Mouse (Mus musculus): Measurements from ENCODE around the gene Mettl7a2.
"Not testable (repeated sequence)": the region's sequence is repeated elsewhere in the genome, so short reads cannot be mapped to it uniquely, and the experiment has no call there.

The Mettl7a2 gene

GRCm38 (mm10) chr15:100337847-100338246 lies 15.2 kb upstream of the Mettl7a2 start:
- DNase-seq (ENCODE audit: low spot score in 2 of 2), result peak; percentile 45 to 60

DNA sequence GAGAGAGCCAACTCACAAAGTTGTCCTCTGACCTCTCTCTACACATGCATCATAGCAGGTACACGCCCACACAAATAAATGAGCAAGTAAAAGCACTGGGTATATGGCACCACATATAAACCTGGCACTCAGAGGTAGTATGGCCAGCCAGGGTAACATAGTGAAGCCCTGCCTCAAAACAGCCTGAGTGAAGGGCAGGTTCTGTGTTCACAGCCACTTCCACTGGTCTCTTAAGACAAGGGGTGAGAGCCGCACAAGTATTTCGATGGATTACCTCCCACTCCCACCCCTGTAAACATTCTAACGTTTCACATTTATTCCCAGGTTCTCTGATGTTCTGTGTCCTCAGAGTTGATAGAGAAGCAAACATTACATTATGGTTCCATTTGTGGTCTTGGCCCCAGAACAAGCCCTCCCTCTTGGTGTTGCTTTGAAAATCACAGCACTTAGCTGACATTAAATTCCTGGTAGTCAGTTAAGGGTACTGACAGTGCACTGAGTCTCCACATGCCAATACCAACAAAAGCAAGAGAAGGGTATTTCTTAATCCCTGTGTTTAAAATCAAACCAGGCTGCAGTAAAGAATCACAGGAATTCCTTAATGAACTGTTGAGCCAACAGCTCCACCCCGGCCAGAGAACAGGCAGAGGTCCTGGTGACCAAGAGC lies 11.6 kb upstream of the Mettl7a2 start:
- DNase-seq (ENCODE audit: low spot score in 2 of 2), result not testable (repeated sequence)

GRCm38 (mm10) chr15:100345484-100345883 lies 7.5 kb upstream of the Mettl7a2 start:
- no peak for DNase-seq (ENCODE audit: low spot score in 2 of 2)

DNA sequence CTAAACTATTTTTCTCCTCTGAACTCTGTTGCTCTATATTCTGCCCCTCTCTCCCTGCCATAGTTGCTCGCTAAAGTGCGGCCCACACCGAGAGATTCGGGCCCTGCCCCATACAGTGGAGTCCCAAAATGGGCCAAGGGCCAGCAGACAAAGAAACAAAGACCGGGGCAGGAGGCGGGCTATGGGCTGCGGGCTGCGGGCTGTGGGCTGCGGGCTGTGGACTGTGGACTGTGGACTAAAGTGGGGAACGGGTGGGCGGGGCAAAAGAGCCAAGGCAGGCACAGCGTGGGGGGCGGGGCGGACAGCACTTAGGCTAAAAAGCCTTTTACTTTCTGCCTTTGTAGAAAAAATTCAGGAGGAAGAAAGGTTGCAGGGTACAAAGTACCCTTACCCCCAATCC lies 6.2 kb upstream of the Mettl7a2 start:
- DNase-seq (ENCODE audit: low spot score in 2 of 2), result no peak

DNA sequence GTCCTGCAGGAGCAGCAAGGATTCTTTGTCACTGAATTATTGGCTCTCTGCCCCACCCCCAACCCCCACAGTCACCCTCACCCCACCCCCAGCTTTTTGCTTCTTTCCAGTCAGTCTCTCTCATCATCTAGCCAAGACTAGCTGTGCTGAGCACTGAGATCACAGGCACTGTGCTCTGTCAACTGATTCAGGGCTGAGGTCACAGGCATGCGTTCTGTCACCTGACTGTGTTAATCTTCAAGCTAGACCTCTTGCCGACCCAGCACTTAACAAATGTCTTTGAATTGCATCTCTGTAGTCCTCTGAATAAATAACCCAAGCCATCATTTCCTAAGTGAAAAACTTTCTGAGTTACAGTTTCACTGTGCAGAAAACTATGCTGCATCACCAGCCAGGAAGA lies 3.5 kb upstream of the Mettl7a2 start:
- DNase-seq (ENCODE audit: low spot score in 2 of 2), result no peak

DNA sequence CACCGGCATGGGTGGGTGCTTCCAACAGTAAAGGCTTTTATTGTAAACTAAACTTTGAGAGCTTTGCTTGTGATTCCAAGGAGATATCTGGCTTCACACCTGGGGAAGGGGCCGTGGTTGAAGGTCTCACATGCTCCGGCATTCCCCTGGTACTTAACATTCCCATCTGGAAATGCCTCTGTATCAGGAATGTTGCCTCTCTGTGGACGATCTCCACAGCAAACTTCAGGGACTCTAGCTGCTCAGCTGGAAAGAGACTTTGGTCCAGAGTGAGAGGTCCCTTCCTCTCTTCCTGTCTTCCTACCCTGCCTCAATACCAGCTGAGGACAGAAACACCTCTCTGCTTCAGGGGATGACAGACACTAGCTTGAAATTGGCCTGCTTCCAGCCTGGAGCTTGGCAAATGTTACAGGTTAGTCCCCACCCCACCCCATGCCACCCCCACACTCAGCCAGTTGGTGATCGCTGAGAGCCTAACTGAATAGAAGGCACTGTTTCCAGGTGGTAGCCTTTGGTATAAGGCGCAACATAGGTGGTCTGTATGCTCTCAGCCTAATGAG lies 1.4 kb upstream of the Mettl7a2 start:
- DNase-seq (ENCODE audit: low spot score in 2 of 2), result no peak

DNA sequence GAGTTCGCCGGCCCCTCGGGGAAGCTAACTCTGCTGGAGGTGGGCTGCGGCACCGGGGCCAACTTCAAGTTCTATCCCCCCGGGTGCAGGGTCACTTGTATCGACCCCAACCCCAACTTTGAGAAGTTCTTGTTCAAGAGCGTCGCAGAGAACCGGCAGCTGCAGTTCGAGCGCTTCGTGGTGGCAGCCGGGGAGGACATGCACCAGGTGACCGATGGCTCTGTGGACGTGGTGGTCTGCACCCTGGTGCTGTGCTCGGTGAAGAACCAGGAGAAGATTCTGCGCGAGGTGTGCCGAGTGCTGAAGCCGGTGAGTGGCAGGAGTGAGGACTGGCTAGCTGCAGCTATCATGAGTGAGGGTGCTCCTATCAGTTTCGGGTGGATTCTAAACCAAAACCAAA lies 399 bp downstream of the Mettl7a2 start:
- DNase-seq (ENCODE audit: low spot score in 2 of 2), result not testable (repeated sequence)

DNA sequence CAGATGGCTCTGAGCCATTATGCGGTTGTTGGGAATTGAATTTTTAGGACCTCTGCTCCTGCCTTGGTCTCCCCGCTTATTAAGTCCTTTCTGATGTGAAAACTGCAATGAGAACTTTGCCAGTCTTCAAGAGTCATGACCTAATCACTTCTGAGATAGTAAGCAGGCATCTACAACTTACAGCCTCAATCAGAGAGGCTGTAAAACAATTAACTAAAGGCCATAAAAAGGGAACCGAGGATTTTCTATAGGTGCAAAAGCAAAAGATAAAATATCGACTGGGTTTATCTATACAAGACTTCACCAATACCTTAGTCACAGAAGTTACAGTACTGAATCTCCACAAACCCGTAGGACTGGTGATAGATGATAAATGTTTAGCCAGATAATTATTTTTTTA lies 2.9 kb downstream of the Mettl7a2 start:
- no peak for DNase-seq (ENCODE audit: low spot score in 2 of 2)

GRCm38 (mm10) chr15:100364242-100364641 lies 11.2 kb downstream of the Mettl7a2 start, which contains the start of gene Higd1c:
Gene Higd1c (plus strand): TSS chr15:100364542.
- no peak for DNase-seq (ENCODE audit: low spot score in 2 of 2)

GRCm38 (mm10) chr15:100365967-100366366 lies 13.0 kb downstream of the Mettl7a2 start:
- DNase-seq (ENCODE audit: low spot score in 2 of 2), result not testable (repeated sequence)

DNA sequence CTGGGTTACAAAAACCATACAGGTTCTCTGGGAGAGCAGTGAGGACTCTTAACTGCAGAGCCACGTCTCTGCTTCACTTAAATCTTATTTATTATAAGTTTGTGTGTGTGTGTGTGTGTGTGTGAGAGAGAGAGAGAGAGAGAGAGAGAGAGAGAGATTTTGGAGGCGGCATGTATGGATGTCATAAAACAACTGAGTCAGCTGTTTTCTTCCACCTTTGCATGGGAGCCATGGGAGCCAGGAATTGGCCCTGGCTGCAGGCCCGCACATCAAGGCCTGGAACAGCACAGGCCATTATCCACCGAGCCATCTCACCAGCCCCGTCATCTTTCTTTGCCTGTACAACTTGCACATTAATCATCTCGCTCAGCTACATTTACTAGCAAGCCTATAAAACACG lies 14.1 kb downstream of the Mettl7a2 start:
- no peak for DNase-seq (ENCODE audit: low spot score in 2 of 2)

DNA sequence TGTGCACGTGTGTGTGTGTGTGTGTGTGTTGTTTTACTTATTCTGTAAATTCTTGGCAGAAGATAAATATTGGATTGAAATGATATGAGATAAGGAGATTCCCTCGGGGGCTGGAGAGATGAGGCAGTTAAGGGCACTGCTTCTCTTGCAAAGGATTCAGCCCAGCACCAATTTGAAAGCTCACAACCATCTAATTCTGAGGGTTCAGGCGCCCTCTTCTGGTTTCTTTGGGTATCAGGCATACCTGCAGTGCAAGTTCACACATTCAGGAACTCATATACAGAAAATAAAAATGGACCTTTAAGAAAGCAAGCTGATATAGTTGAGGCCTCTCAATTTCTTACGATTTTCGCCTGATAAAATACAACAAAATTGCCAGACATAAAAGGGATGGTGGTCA lies 22.1 kb downstream of the Mettl7a2 start:
- peak in 1 of 2 experiments; percentile 49 for DNase-seq (ENCODE audit: low spot score in 2 of 2)

- DNase-seq (ENCODE audit: low spot score in 2 of 2), result not testable (repeated sequence)
Observed at GRCm38 (mm10) chr15:100377847-100378505, 25.0 kb downstream of the Mettl7a2 start.

- DNase-seq (ENCODE audit: low spot score in 2 of 2), result no peak
Observed at GRCm38 (mm10) chr15:100379658-100380057, 26.7 kb downstream of the Mettl7a2 start.

- DNase-seq (ENCODE audit: low spot score in 2 of 2), result no peak
Observed at GRCm38 (mm10) chr15:100380104-100380503, 27.1 kb downstream of the Mettl7a2 start.

DNA sequence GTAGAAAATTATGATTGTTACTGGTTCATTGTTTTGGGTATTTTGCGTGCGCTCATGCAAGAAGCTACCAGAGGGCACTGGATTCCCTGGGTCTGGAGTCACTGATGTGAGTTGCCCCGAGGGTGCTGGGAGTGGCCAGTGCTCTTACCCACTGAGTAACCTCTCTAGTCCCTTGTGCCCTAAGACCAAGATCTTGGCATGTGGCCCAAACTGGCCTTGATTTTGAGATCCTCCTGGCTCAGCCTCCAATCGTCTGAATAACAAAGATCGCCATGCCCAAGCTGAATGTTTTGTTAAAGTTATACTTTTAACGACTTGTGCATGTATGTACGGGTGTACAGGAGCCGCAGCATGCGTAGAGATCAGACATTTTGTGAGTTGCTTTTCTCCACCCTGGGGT lies 32.7 kb downstream of the Mettl7a2 start:
- no peak for DNase-seq (ENCODE audit: low spot score in 2 of 2)

DNA sequence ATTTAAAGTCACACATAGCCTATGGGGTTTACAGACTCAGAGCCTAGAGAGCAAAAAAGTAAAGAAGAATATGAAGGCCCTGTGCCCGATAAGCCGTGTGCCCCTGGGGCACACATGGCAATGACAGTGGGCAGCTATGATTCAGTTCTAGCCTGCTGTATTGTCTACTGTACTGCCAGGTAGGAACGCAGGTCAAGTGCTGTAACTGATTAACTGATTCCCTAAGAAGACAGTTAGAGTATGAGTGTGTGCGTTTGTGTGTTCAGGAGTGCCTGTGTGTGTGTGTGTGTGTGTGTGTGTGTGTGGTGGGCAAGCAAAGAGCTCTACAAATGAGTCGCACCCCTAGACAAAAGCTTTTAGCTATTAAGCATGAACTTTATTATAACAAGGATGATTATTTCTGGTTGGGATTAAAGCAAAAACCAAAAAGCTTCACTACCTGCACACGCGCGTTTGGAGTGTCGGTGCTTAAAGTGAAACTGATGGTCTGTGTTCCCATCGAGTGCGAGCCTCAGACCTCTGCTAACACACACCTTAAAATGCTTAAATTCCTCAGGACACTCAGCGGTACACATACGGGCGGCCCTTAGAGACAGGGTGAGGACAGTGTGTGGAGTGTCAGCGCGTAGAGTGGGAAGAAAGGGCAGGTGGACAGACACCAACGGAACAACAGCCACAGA lies 34.7 kb downstream of the Mettl7a2 start:
- no peak for DNase-seq (ENCODE audit: low spot score in 2 of 2)

DNA sequence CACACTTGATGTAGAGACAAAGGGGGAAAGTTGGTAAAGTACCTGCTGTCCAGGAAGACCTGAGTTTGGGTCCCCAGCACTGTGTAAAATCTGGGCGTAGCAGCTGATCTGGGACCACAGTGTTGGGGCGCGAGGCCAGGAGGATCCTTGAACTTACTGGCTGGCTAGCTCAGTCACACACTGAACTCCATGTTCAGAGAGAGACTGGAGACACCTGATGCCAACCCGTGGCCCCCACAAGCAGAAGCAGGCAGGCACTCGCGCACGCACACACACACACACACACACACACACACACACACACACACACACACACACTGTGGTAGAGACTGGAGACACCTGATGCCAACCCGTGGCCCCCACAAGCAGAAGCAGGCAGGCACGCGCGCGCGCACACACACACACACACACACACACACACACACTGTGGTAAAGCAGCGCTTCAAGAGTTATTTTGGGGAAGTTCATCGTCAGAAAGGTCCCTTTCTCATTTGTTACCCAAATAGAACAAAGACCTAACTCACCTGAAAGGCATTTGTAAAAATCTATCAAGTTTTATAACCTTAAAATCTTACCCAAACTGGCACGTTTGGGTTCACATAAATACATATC lies 35.3 kb downstream of the Mettl7a2 start:
- peak in 1 of 2 experiments; percentile 12 for DNase-seq (ENCODE audit: low spot score in 2 of 2)

DNA sequence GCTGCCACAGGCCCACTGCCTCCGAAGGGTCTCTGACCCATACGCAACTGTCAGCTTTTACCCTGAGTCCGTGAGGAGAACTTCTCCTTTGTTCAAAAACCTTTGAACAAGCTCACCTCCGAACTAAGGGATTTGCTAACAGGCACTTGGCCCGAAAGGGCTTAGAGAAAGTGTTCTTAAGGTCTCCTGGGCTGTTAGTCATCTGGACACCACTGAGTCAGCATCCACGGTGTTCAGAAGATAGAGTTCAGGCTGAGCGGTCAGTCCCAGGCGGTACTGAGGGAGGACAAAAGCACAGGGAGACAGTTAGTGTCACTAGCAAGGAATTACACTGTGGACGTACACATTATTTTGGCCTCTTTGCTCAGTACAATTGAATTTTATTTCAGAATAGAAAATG lies 35.9 kb downstream of the Mettl7a2 start:
- DNase-seq (ENCODE audit: low spot score in 2 of 2), result no peak

DNA sequence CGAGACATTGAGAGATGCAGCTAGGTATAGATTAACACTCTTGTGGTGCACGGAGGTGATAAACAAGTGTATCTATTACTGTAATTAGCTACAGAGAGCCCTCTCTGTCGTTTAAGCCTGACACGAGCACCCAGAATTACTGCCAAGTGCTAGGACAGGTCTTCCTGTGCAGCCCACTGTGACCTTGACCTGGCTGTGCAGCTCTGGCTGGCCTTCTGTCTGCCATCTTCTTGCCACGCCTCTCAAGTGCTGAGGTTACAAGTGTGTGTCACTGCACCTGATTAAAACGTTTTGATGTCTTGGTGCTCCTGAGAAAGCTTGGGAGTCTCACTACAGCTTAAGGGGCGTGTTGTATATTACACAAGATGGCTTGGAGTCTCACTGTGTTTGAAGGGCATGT lies 38.1 kb downstream of the Mettl7a2 start:
- DNase-seq (ENCODE audit: low spot score in 2 of 2), result no peak

DNA sequence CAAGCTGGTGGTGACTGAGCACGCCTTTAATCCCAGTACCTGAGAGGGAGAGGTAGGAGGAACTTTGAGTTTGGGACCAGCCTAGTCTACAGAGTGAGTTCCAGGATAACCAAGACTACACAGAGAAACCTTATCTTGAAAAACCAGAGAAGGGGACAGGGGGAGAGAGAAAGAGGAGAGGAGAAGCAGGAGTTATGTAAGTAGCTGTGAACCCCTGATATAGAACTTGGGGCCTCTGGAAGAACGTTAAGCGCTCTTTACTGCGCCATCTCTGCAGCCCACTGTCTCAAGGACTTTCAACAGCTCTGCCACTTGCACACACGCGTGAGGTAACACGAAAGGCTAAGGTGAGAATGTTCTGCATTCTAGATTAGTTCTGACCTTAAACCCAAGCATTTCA lies 38.6 kb downstream of the Mettl7a2 start:
- no peak for DNase-seq (ENCODE audit: low spot score in 2 of 2)

DNA sequence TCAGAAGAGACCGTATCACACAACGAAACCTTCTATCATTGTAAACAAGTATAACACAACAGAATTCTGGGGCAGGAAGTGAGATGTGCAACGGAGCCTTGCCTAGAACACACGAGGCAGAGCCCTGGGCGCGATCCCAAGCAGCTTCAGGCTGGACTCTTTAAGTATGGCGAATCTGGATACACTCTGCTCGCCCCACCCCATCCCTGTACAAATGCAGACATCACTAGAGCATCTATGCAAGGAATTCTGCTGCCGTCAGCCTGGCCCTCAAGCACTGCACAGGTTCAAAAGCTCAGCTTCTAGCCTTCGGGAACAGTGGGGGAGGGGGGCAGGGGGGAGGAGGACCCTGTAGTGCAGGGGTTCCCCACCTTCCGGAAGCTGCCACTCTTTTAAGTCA lies 40.0 kb downstream of the Mettl7a2 start:
- no peak for DNase-seq (ENCODE audit: low spot score in 2 of 2)

All from spleen, postnatal 14 days (tissue).